Mouse (Mus musculus) splenic B cell, adult 2 months (primary cell): ENCODE results near the gene Mbnl2.
A peak's percentile ranks its signal among the peaks of the same experiment; 100 is the strongest.

Experiments
- DNase-seq: peaks from one replicate; pipeline ENCODE4 v3.0.0-alpha.2; 2011; ENCODE audit warnings: low read depth, low spot score
- H3K27me3 ChIP-seq: 2 replicates; pipeline ENCODE4 v1.6.1; 2012; ENCODE audit warnings: mild to moderate bottlenecking, low read length, moderate library complexity, mixed read lengths; ENCODE audit not compliant: control insufficient read depth, poor library complexity, insufficient read depth, severe bottlenecking
- H3K36me3 ChIP-seq: 2 replicates; pipeline ENCODE4 v1.6.1; 2012; ENCODE audit warnings: mild to moderate bottlenecking, low read length, moderate library complexity, mixed read lengths; ENCODE audit not compliant: control insufficient read depth, poor library complexity, insufficient read depth, severe bottlenecking

Gene Mbnl2

GRCm38 (mm10) chr14:120263380-120264135, 11.9 kb upstream of the Mbnl2 start:
- peak; percentile 70 for DNase-seq
- Histone ChIP-seq H3K27me3 (no peaks in the 10 kb centered on the region), H3K36me3 (no peaks in the 10 kb centered on the region)

DNA sequence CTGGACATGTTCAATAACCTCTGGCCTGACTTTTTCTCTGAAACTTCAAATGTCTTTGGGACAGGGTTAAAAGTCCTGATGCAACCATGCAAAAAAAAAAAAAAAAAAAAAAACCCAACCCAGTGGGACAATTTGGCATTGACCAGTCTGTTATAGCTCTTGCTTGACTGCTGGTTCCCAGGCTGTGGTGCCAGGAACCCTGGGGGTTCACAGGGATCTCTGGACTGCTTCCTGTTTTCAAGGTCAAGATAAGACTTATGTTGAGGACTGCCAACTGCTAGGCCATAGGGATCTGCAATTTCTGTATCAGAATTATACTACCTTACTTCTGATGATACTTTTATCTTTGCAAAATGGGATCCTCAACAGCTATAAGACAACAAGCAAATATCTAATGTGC, 9.6 kb upstream of the Mbnl2 start:
- Histone ChIP-seq H3K27me3 (no peaks in the 10 kb centered on the region), H3K36me3 (no peaks in the 10 kb centered on the region)
- DNase-seq = no peak

- DNase-seq = no peak
- no peaks in the 10 kb centered on the region for H3K27me3 ChIP-seq
- H3K36me3 ChIP-seq = no peaks in the 10 kb centered on the region
These were observed 8.3 kb upstream of the Mbnl2 start for GRCm38 (mm10) chr14:120267130-120267529.

DNA sequence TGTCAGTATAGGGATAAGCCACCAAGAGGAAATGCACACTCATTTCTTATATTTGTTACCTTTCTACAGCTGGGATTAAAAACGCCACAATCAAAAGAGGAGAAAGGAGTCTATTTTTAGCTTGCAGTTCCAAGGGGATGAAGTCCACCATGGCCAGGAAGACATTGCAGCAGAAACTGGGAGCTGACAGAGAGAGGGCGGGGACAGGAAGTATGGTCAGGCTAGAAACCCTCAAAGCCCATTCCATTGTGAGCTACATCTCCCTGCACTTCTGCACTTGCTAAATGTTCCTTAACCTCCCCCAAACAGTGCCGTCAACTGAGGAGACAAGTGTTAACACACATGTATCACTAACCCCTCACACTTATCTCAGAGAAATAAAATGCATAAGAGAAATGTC, 5.4 kb upstream of the Mbnl2 start:
- DNase-seq = no peak
- H3K27me3 ChIP-seq = no peaks in the 10 kb centered on the region
- H3K36me3 ChIP-seq = no peaks in the 10 kb centered on the region

DNA sequence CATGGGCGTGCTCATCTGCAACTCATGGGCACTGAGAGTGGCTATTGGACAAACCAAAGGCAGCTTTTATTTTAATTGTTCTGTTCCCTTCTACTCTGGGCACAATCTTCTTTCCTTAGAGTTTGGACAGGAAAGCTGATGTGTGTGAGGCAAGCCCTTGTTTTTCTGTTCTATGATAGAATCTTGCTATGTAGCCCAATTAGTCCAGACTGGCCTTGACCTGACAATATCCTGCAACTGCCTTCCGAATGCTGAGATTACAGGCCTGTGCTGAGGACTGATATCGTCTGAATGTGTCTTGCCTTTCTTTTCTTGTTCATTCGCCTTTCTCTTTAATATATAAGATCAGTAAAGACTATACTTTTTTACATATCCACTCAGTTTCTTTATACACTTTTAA, 4.8 kb upstream of the Mbnl2 start:
- H3K27me3 ChIP-seq = no peaks in the 10 kb centered on the region
- H3K36me3 ChIP-seq = no peaks in the 10 kb centered on the region
- DNase-seq = no peak

- Histone ChIP-seq H3K36me3 (no peaks in the 10 kb centered on the region), H3K27me3 (no peaks in the 10 kb centered on the region)
- DNase-seq = no peak
These were observed 4.4 kb upstream of the Mbnl2 start for GRCm38 (mm10) chr14:120271096-120271495.

DNA sequence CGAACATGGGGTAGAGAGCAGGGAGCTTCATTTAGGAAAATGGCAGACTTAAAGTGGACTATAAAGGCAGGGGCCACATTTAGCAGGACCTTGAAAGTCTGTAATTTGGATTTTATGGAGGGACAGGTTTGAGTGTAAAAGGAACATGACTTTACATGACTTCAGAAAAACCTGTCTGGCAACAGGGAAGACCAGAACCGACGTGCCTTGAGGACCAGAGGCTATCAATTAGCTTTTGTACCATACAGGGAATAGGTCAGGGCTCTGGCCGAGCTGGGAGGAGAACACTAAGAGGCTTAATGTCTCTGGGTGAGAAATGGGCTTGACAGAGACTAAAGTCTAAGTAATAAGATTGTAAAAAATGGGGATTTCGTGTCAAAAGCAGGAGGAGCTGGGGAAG, 1.7 kb upstream of the Mbnl2 start:
- no peaks in the 10 kb centered on the region for H3K27me3 ChIP-seq
- no peak for DNase-seq
- H3K36me3 ChIP-seq = no peaks in the 10 kb centered on the region

DNA sequence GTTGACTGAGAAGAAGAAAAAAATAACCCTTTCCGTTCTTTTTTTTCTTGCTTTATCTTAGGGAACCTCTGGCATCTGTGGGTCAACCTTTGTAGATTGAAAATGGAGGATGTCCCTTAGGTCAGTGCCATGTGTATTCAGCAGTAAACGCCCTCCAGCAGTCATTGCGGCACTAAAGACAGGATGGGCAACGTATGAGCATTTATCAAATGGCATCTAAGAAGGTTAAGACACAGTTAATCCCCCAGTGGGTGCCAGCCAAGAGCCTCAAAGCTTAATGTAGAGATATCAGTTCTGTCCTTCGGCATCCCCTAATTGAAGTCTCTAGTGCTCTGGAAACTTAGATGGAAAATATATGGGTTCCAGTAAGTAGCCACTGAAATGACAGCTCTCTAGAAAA, 723 bp upstream of the Mbnl2 start:
- no peaks in the 10 kb centered on the region for H3K27me3 ChIP-seq
- no peak for DNase-seq
- no peaks in the 10 kb centered on the region for H3K36me3 ChIP-seq

DNA sequence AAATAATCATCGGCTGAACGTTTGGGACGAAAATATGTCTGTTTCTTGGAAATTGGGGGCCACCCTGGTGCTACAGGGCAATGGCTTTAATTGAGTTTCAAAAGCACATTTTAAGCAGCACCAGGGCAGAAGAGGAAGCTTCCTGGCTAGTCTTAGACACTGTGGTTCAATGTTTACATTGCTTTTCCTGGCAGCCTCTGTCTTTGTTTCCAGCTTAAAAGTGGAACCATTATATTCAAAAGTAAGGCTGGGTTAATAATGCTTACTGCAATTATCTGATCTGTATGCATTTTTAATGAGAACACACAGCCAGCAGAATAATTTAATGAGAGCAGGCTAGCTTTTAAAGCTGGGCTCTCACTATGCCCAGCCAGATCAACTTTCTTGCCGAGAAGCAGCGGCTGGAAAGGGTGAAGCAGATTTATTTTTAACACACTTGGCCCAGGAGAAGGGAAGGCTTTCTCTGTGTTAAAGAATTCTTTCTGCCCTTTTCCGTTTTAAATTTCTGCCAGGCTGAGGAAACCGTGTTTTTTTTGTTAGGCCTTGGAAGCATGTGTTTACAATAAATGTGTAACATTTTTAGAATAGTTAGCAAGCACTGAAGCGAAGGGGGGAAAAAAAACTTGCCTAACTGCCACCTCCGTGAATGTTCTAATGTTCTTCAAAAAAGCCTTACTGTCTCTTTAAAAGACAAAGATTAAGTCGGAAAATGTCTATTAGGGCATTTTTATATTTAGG, 1.0 kb downstream of the Mbnl2 start:
- DNase-seq = peak; percentile 49
- Histone ChIP-seq H3K36me3 (no peaks in the 10 kb centered on the region), H3K27me3 (no peaks in the 10 kb centered on the region)

DNA sequence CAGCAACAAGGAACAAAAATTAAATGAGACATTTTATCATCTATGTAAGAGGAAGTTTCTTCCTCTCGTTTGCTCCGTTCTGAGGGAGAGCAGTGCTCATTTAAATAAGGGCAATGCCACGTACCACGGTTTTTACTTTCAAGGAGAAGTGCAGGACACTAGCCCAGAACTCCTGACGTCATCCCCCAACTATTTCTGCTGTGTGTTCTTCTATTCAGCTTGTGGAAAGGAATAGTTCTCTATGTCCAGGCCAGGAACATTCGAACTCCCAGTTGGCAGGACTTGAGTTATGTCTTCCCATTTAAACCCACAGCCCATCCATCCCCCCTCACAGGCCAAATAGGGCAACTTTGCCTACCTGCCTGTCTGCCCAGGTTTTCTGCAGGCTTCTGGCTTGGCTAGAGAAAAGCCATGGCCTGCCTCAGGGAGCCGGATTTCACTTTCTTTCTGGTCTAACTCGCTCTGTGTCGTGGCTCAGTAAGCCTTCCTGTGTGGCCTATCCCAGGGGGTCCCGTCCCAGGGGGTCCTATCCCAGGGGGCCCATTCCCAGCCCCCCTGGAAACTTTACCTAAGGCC, 1.7 kb downstream of the Mbnl2 start:
- no peaks in the 10 kb centered on the region for H3K27me3 ChIP-seq
- no peaks in the 10 kb centered on the region for H3K36me3 ChIP-seq
- peak; percentile 74 for DNase-seq

GRCm38 (mm10) chr14:120278290-120279244, 3.1 kb downstream of the Mbnl2 start:
- no peaks in the 10 kb centered on the region for H3K27me3 ChIP-seq
- no peaks in the 10 kb centered on the region for H3K36me3 ChIP-seq
- peak; percentile 66 for DNase-seq

DNA sequence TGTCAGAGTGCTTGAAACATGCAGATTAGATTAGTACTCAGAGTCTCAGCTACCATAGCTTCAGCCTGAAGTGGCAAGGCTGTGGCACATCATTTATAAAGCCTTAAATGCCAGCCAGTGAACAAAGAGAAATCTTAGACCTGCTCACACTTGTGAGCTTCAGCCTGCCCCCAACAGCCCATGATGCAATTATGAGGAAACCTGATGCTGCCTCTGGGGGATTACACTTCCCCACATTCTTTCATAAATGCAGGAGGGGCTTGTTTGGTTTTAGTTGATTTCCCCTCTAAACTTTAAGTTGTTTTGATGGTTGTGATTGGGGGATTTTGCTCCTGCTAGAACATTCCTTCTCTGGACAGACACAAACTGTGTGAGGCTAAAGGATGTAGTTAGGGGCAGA, 4.7 kb downstream of the Mbnl2 start:
- peak; percentile 64 for DNase-seq
- no peaks in the 10 kb centered on the region for H3K27me3 ChIP-seq
- no peaks in the 10 kb centered on the region for H3K36me3 ChIP-seq

- no peaks in the 10 kb centered on the region for H3K27me3 ChIP-seq
- no peaks in the 10 kb centered on the region; the same call in 1 of the 2 replicates for H3K36me3 ChIP-seq
- DNase-seq = no peak
These were observed 8.3 kb downstream of the Mbnl2 start for GRCm38 (mm10) chr14:120283787-120284186.

DNA sequence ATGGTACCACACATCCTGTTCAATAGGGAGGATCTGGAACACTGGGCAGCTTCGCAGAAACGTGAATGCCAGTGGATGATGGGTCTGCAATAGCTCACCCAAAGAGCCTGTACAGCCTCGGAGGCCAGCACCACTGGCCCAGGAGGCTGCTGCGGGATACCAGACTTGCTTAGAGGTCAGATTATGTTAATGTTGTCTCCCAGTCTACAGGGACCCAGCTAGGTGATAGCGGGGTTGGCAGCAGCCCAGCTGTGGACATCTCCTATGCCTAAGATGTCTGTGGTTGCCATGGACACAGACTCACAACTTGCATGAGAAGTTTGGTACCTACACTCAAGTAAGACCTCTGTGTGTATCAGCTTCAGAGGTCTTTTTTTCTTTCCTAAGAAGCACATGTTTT, 9.0 kb downstream of the Mbnl2 start:
- no peak for DNase-seq
- Histone ChIP-seq H3K27me3 (no peaks in the 10 kb centered on the region), H3K36me3 (no peaks in the 10 kb centered on the region; the same call in 1 of the 2 replicates)
